Mouse (Mus musculus): ENCODE results near the gene Mucl3.

DNA sequence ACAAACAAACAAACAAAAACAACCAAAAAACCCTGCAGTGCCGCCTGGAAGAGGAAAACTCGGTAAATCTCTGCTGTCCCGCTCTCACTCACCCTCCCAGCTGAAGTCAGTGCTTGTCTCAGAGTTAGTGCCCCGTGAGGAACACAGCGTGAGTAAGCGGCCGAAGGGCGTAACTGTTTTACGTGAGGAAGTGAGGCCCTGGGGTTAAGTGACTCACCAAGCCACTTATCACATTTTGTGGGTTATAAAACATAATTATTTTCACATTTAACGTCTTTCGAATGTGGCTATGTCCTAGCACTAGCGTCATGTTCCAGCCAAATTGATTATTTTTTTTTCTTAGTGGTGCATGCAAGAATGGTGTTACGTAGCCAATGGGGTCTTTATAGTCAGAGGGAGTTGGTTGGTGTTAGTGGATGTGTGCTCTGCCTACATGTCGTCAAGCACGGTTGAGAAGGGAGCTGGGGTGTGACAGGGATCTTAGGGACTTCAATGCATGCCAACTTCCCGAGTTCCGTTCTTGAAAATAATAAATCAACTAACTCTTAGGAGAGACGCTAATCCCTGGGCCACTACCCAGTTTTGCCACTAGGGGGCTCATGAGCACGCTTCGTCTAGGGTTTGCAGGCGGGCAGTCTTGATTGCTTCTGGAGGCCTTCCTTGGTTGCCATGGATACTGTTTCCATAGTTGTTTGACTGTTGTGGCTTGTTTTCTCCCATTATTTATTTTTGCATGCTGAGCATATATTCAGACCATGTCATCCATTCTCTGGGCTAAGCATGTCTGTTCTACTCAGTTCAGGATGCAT, 52.9 kb downstream of the Mucl3 start:
- TF ChIP-seq CTCF (IDR thresholded peaks at IDR 0.05; ENCODE audit: low read depth, low read length) (peak; percentile 74), EP300 (IDR thresholded peaks at IDR 0.05; ENCODE audit: insufficient read depth, low read depth, low read length) (no peak), POLR2A (IDR thresholded peaks at IDR 0.05; ENCODE audit: insufficient read depth, low read length) (no peak)

Data from ES-Bruce4 (cell line).